Mouse (Mus musculus): ENCODE results near the gene Rab14.

The Rab14 gene

GRCm38 (mm10) chr2:35200898-35201668 is at the start of gene Rab14:
Gene Rab14 (minus strand): TSS chr2:35201120.
- DNase-seq: peak; percentile 99

- no peak for DNase-seq
Measured at GRCm38 (mm10) chr2:35247763-35248162, 46.8 kb upstream of the Rab14 start.

- DNase-seq: no peak
Measured at GRCm38 (mm10) chr2:35244241-35244640, 43.3 kb upstream of the Rab14 start.

- DNase-seq: no peak
Measured at GRCm38 (mm10) chr2:35235021-35235420, 34.1 kb upstream of the Rab14 start.

- no peak for DNase-seq
Measured at GRCm38 (mm10) chr2:35233898-35234297, 33.0 kb upstream of the Rab14 start.

GRCm38 (mm10) chr2:35232595-35233445 is 31.9 kb upstream of the Rab14 start:
- DNase-seq: no peak

GRCm38 (mm10) chr2:35231871-35232270 is 31.0 kb upstream of the Rab14 start:
- peak; percentile 48 for DNase-seq

GRCm38 (mm10) chr2:35230215-35230614 is 29.3 kb upstream of the Rab14 start:
- DNase-seq: no peak

GRCm38 (mm10) chr2:35228145-35228544 is 27.2 kb upstream of the Rab14 start:
- DNase-seq: no peak

GRCm38 (mm10) chr2:35224285-35224684 is 23.4 kb upstream of the Rab14 start:
- DNase-seq: no peak

GRCm38 (mm10) chr2:35222822-35223391 is 22.0 kb upstream of the Rab14 start:
- no peak for DNase-seq

GRCm38 (mm10) chr2:35218736-35219135 is 17.8 kb upstream of the Rab14 start:
- no peak for DNase-seq

GRCm38 (mm10) chr2:35216701-35217100 is 15.8 kb upstream of the Rab14 start:
- no peak for DNase-seq

GRCm38 (mm10) chr2:35215363-35215762 is 14.4 kb upstream of the Rab14 start:
- peak; percentile 58 for DNase-seq

GRCm38 (mm10) chr2:35214881-35215358 is 14.0 kb upstream of the Rab14 start:
- peak; percentile 92 for DNase-seq

- no peak for DNase-seq
Measured at GRCm38 (mm10) chr2:35213345-35213910, 12.5 kb upstream of the Rab14 start.

GRCm38 (mm10) chr2:35211681-35212080 is 10.8 kb upstream of the Rab14 start:
- no peak for DNase-seq

- no peak for DNase-seq
Measured at GRCm38 (mm10) chr2:35208931-35209665, 8.2 kb upstream of the Rab14 start.

GRCm38 (mm10) chr2:35208054-35208453 is 7.1 kb upstream of the Rab14 start:
- no peak for DNase-seq

GRCm38 (mm10) chr2:35206761-35207160 is 5.8 kb upstream of the Rab14 start:
- DNase-seq: no peak

GRCm38 (mm10) chr2:35203729-35204128 is 2.8 kb upstream of the Rab14 start:
- DNase-seq: no peak

All from kidney, adult 9 months (tissue).